Mouse (Mus musculus) hindbrain, embryonic 16.5 days (tissue): ENCODE measurements around the gene Tmem240. TPM values are rescaled to one million over a fixed set of nuclear protein-coding genes. Genes with fewer than 3 reads are reported as not detected.
A peak's percentile ranks its signal among the peaks of the same experiment; 100 is the strongest.
"Not testable (repeated sequence)": the region's sequence is repeated elsewhere in the genome, so short reads cannot be mapped to it uniquely, and the experiment has no call there.

Experiments used
- ATAC-seq: fragments of 200-750 bp; cut with Nextera tagmentation; 2 replicates; pipeline ENCODE4 v1.8.0; 2017; ENCODE audit warnings: moderate TSS enrichment, moderate library complexity
- H3K27ac ChIP-seq: fragments of 300-500 bp; sonication (generic); 2 replicates; pipeline ENCODE4 v1.5.1; 2014; ENCODE audit warnings: low read depth, mild to moderate bottlenecking, control low read depth, low read length, moderate library complexity
- H3K27me3 ChIP-seq: fragments of 300-500 bp; sonication (generic); replicated peaks from 2 replicates; pipeline ENCODE4 v1.6.1; 2014; ENCODE audit warnings: low read length; ENCODE audit not compliant: control insufficient read depth, insufficient read depth
- H3K36me3 ChIP-seq: fragments of 300-500 bp; sonication (generic); 2 replicates; pipeline ENCODE4 v1.6.1; 2014; ENCODE audit warnings: mild to moderate bottlenecking, low read length, moderate library complexity, mixed read lengths; ENCODE audit not compliant: control insufficient read depth, insufficient read depth
- H3K4me1 ChIP-seq: fragments of 300-500 bp; sonication (generic); 2 replicates; pipeline ENCODE4 v1.6.1; 2014; ENCODE audit warnings: low read depth, low read length; ENCODE audit not compliant: control insufficient read depth, insufficient read depth
- H3K4me2 ChIP-seq: fragments of 300-500 bp; sonication (generic); 2 replicates; pipeline ENCODE4 v1.6.1; 2014; ENCODE audit warnings: mild to moderate bottlenecking, low read length, control low read depth, moderate library complexity
- H3K4me3 ChIP-seq: fragments of 300-500 bp; sonication (generic); 2 replicates; pipeline ENCODE4 v1.5.1; 2014; ENCODE audit warnings: mild to moderate bottlenecking, low read length, control low read depth, moderate library complexity
- H3K9ac ChIP-seq: fragments of 300-500 bp; sonication (generic); 2 replicates; pipeline ENCODE4 v1.6.1; 2014; ENCODE audit warnings: low read depth, mild to moderate bottlenecking, control low read depth, low read length, moderate library complexity
- H3K9me3 ChIP-seq: fragments of 300-500 bp; sonication (generic); 2 replicates; pipeline ENCODE4 v1.6.1; 2014; ENCODE audit warnings: mild to moderate bottlenecking, low read length, moderate library complexity; ENCODE audit not compliant: control insufficient read depth
- WGBS: fragments of 180-500 bp; shearing (Covaris S2); extraction: QIAGEN DNeasy Blood & Tissue Kit; methylation state at CpG from one replicate; pipeline ENCODE4 v1.1.7; 2014; 5-methylcytosine and 5-hydroxymethylcytosine counted together
- polyA plus RNA-seq: library from polyadenylated mRNA; unstranded; fragments of >200 nt; fragmentation: Nextera tagmentation; extraction: Ambion mirVana; gene quantifications from 2 replicates; pipeline ENCODE4 v1.2.1, GENCODE M21; 2015

Tmem240 gene
- 17.4 and 22.2 TPM in 2 replicates for polyA plus RNA-seq

- Histone ChIP-seq H3K4me1 (peaks cover 18% of the 10 kb centered on the region), H3K27ac (peak within 1 kb of the TSS; percentile 97), H3K4me2 (peak within 1 kb of the TSS; percentile 72), H3K27me3 (no peaks in the 10 kb centered on the region), H3K9ac (peak within 1 kb of the TSS; percentile 96), H3K9me3 (no peaks in the 10 kb centered on the region), H3K4me3 (peak within 1 kb of the TSS; percentile 86), H3K36me3 (peaks cover 4% of the 10 kb centered on the region; the same call in 1 of the 2 replicates)
- ATAC-seq: peak; percentile 92
- WGBS: 2% methylated on average over 22 of the region's 35 CpGs
Observed at GRCm38 (mm10) chr4:155734350-155734941, at the start of gene Tmem240. Gene Tmem240, plus strand, starts transcription at chr4:155734800.

DNA sequence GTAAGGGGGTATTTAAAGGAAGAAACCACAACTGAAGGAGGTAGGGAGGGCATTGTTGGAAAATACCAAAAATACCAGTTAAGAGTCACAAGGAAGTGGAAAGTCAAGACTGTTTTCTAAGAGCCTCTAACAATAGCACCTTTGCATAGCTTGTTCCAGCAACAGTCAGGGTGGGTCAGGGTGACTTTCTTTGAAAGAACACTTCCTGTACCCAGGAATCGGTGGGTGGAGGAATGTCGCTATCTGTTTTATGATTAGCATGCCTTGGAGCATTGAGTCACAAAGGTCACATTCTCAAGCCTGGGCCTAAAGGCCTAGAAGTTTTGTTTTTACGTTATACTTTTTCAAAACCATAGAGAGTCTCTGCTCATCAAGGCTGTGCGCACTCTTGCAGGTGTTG lies 46.8 kb upstream of the Tmem240 start:
- H3K4me1 ChIP-seq, H3K9me3 ChIP-seq, H3K4me3 ChIP-seq, H3K36me3 ChIP-seq, H3K27me3 ChIP-seq, H3K4me2 ChIP-seq, H3K9ac ChIP-seq, H3K27ac ChIP-seq, ATAC-seq: not testable (repeated sequence)
- 96% methylated on average over 4 of the region's 4 CpGs for WGBS

GRCm38 (mm10) chr4:155690571-155691375 lies 43.8 kb upstream of the Tmem240 start:
- Histone ChIP-seq H3K4me1 (peaks cover 13% of the 10 kb centered on the region), H3K27ac (no peak overlapping the region), H3K9me3 (no peaks in the 10 kb centered on the region), H3K27me3 (no peaks in the 10 kb centered on the region), H3K4me2 (no peak overlapping the region), H3K36me3 (no peaks in the 10 kb centered on the region), H3K4me3 (no peak overlapping the region), H3K9ac (no peak overlapping the region)
- 84% methylated on average over 12 of the region's 12 CpGs for WGBS
- no peak for ATAC-seq

- H3K4me2 ChIP-seq: no peak overlapping the region
- H3K4me1 ChIP-seq: peaks cover 25% of the 10 kb centered on the region
- WGBS: 100% methylated on average over 3 of the region's 3 CpGs
- no peak overlapping the region for H3K9ac ChIP-seq
- no peak overlapping the region for H3K4me3 ChIP-seq
- no peaks in the 10 kb centered on the region for H3K36me3 ChIP-seq
- no peak for ATAC-seq
- H3K9me3 ChIP-seq: no peaks in the 10 kb centered on the region
- no peaks in the 10 kb centered on the region for H3K27me3 ChIP-seq
- no peak overlapping the region for H3K27ac ChIP-seq
Observed at GRCm38 (mm10) chr4:155692421-155692820, 42.2 kb upstream of the Tmem240 start.

- peak within 1 kb of the TSS; percentile 96 for H3K27ac ChIP-seq
- ATAC-seq: peak; percentile 89
- peaks cover 25% of the 10 kb centered on the region for H3K4me1 ChIP-seq
- no peaks in the 10 kb centered on the region for H3K27me3 ChIP-seq
- H3K9me3 ChIP-seq: no peaks in the 10 kb centered on the region
- peak within 1 kb of the TSS; percentile 84 for H3K4me2 ChIP-seq
- no peaks in the 10 kb centered on the region for H3K36me3 ChIP-seq
- peak within 1 kb of the TSS; percentile 78 for H3K4me3 ChIP-seq
- WGBS: under 1% methylated on average over 41 of the region's 47 CpGs
- peak within 1 kb of the TSS; percentile 95 for H3K9ac ChIP-seq
Observed at GRCm38 (mm10) chr4:155694111-155694481, 40.5 kb upstream of the Tmem240 start, which contains the start of gene Fndc10. Gene Fndc10, plus strand, starts transcription at chr4:155694342.

- peak; percentile 88 for ATAC-seq
- Histone ChIP-seq H3K27me3 (no peaks in the 10 kb centered on the region), H3K4me3 (peak overlapping the region; percentile 78), H3K9ac (peak overlapping the region; percentile 95), H3K4me1 (peaks cover 25% of the 10 kb centered on the region), H3K36me3 (no peaks in the 10 kb centered on the region), H3K9me3 (no peaks in the 10 kb centered on the region), H3K27ac (peak overlapping the region; percentile 96), H3K4me2 (peak overlapping the region; percentile 84)
- WGBS: under 1% methylated on average over 78 of the region's 92 CpGs
Observed at GRCm38 (mm10) chr4:155694482-155695401, 39.9 kb upstream of the Tmem240 start.

DNA sequence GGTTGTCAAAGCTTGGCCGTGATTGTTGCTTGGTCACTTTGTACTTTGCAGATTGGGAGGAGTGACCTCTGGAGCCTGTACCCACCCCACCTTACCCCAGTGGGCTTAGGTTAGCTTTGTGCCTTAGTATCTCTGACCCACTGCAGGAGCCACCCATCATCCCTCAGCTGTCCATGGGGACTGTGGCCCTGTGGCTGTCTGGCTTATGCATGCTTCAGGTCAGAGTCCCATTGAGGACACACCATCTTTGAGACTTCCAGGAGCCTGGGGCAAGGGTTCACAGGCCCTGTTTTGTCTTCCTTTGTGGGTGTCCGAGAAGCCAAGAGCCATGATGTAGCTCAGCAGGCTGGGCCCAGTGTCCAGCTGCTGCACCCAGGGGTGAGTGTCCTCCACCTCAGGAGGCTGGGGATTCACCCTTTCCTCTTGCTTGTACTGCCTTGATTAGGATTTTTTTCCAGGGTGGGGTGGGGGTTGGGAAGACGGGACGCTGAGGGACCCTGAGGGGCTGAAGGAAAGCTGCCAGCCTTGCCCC lies 39.0 kb upstream of the Tmem240 start:
- WGBS: 74% methylated on average over 4 of the region's 4 CpGs
- peaks cover 25% of the 10 kb centered on the region for H3K4me1 ChIP-seq
- peak overlapping the region; percentile 78 for H3K4me3 ChIP-seq
- no peak overlapping the region; the same call in 1 of the 2 replicates for H3K27ac ChIP-seq
- no peaks in the 10 kb centered on the region for H3K9me3 ChIP-seq
- H3K4me2 ChIP-seq: peak overlapping the region; percentile 84
- H3K36me3 ChIP-seq: no peaks in the 10 kb centered on the region
- H3K9ac ChIP-seq: peak overlapping the region; percentile 95
- H3K27me3 ChIP-seq: no peaks in the 10 kb centered on the region
- no peak for ATAC-seq

- WGBS: 75% methylated on average over 16 of the region's 16 CpGs
- H3K4me2 ChIP-seq: peak overlapping the region; percentile 84
- peak overlapping the region; percentile 78 for H3K4me3 ChIP-seq
- H3K36me3 ChIP-seq: no peaks in the 10 kb centered on the region
- H3K9me3 ChIP-seq: no peaks in the 10 kb centered on the region
- peak overlapping the region; percentile 95; the same call in 1 of the 2 replicates for H3K9ac ChIP-seq
- peaks cover 25% of the 10 kb centered on the region for H3K4me1 ChIP-seq
- no peak for ATAC-seq
- no peak overlapping the region for H3K27ac ChIP-seq
- no peaks in the 10 kb centered on the region for H3K27me3 ChIP-seq
Observed at GRCm38 (mm10) chr4:155696261-155697255, 38.0 kb upstream of the Tmem240 start.
